Mouse (Mus musculus): ENCODE data around the gene Nrn1l.

Gene Nrn1l

GRCm38 (mm10) chr8:105892432-105892831 is 935 bp upstream of the Nrn1l start:
- no peak for DNase-seq

- DNase-seq: no peak
These were observed 4.6 kb downstream of the Nrn1l start for GRCm38 (mm10) chr8:105897801-105898480.

GRCm38 (mm10) chr8:105900180-105900940 is 7.0 kb downstream of the Nrn1l start, which contains the start of gene Pskh1:
TSS of gene Pskh1 (plus strand) at chr8:105900441.
- peak; percentile 90 for DNase-seq

GRCm38 (mm10) chr8:105900941-105901616 is 7.7 kb downstream of the Nrn1l start:
- no peak for DNase-seq

GRCm38 (mm10) chr8:105919390-105919789 is 26.0 kb downstream of the Nrn1l start:
- no peak for DNase-seq

- DNase-seq: no peak
These were observed 31.8 kb downstream of the Nrn1l start for GRCm38 (mm10) chr8:105925123-105925522.

GRCm38 (mm10) chr8:105930602-105931001 is 37.2 kb downstream of the Nrn1l start:
- DNase-seq: peak; percentile 77

GRCm38 (mm10) chr8:105931271-105931670 is 37.9 kb downstream of the Nrn1l start:
- no peak for DNase-seq

GRCm38 (mm10) chr8:105932525-105932924 is 39.2 kb downstream of the Nrn1l start:
- DNase-seq: no peak

- DNase-seq: no peak
These were observed 40.4 kb downstream of the Nrn1l start, which contains the start of gene Ctrl for GRCm38 (mm10) chr8:105933762-105934161. TSS of gene Ctrl (minus strand) at chr8:105933862.

GRCm38 (mm10) chr8:105935105-105935504 is 41.7 kb downstream of the Nrn1l start:
- no peak for DNase-seq

- DNase-seq: peak; percentile 39
These were observed 42.7 kb downstream of the Nrn1l start for GRCm38 (mm10) chr8:105935863-105936603.

GRCm38 (mm10) chr8:105936866-105937475 is 43.6 kb downstream of the Nrn1l start:
- peak; percentile 87 for DNase-seq

- peak; percentile 35 for DNase-seq
These were observed 44.3 kb downstream of the Nrn1l start for GRCm38 (mm10) chr8:105937496-105938305.

GRCm38 (mm10) chr8:105938306-105938669 is 44.9 kb downstream of the Nrn1l start, which contains the start of gene Psmb10:
TSS of gene Psmb10 (minus strand) at chr8:105938444.
- no peak for DNase-seq

- no peak for DNase-seq
These were observed 48.7 kb downstream of the Nrn1l start for GRCm38 (mm10) chr8:105942026-105942425.

GRCm38 (mm10) chr8:105942542-105942941 is 49.2 kb downstream of the Nrn1l start:
- no peak for DNase-seq

GRCm38 (mm10) chr8:105943321-105943739 is 50.0 kb downstream of the Nrn1l start, which contains the start of gene Lcat:
TSS of gene Lcat (minus strand) at chr8:105943382.
- DNase-seq: no peak
